Mouse (Mus musculus): ENCODE results near the gene Spcs2.

Spcs2 gene

DNA sequence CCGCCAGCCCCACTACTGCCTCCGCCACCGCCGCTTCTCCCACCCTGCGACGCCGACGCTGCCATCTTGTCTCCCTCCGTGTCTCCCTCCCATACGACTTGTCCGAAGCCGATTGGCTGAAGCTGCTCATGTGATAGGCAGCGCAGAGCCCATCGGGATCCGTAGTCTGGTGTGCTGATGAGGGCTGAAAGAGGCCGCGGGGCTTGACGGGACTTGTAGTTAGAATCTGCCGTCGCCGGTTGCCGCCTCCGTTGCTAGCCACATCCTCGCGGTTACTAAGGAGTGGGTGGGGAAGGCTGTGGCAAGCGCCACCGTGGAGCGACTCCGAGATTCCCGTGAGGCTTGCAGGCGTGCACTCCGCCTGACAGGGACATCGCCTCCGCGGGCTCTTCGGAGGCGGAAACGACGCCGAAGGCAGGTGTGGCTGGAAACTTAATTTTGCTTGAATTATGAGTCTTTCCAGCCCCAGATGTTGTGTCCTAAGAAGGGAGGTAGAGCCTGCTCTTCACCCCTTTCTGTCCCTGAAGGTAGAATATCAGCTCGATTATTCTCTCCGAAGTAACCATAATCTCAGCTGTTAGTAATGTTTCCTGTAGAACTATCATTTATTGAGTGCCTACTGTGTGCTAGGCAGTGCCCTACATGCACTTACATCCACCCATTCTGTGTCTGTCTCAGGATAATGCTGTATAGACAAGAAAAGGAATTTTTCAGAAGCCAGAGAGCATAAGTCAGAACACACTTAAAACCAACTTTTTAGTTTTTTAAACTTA lies 4.3 kb downstream of the Spcs2 start, which contains the start of gene Xrra1:
Xrra1 (plus strand) TSS at position 304 of the 773 bp plus-strand sequence.
- DNase-seq, result peak; percentile 97

GRCm38 (mm10) chr7:99858175-99858812 lies 5.0 kb downstream of the Spcs2 start:
- DNase-seq, result no peak

- no peak for DNase-seq
Measured at GRCm38 (mm10) chr7:99856266-99856861, 6.9 kb downstream of the Spcs2 start.

DNA sequence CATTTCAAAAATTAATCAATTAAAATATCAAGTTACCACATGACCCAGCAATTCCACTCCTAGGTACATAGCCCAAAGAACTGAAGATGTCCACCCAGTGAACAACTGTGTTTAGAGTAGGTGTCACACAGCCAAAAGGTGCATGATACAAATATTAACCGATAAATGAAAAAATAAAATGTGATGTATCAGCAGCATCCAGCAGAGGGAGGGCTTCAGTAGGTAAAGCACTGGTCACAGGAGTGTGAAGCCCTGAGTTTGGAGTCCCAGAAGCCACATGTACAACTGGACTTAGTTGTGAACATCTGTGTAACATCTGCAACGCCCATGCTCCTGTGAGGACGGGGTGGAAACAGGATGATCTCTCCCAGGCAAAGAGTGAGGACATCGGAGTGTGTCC lies 9.0 kb downstream of the Spcs2 start:
- no peak for DNase-seq

DNA sequence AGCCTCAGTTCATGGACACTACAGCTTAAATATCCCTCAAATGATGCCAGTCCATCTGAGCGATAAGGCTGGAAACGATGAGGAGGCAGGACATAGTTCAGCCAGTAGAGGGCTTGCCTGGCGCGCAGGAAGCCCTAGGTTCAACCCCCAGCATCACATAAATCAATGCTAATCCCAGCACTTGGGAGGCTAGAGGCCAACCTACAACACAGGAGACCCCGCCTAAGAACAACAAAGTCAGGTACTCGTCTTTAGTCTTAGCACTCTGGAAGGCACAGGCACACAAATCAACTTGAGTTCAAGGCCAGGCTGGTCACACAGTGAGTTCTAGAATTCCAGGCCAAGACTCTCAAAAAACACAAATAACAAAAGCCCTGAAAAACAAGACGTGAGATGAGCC lies 9.9 kb downstream of the Spcs2 start:
- DNase-seq, result no peak

- no peak for DNase-seq
Measured at GRCm38 (mm10) chr7:99851618-99852017, 11.6 kb downstream of the Spcs2 start.

- DNase-seq, result no peak
Measured at GRCm38 (mm10) chr7:99851121-99851520, 12.1 kb downstream of the Spcs2 start.

DNA sequence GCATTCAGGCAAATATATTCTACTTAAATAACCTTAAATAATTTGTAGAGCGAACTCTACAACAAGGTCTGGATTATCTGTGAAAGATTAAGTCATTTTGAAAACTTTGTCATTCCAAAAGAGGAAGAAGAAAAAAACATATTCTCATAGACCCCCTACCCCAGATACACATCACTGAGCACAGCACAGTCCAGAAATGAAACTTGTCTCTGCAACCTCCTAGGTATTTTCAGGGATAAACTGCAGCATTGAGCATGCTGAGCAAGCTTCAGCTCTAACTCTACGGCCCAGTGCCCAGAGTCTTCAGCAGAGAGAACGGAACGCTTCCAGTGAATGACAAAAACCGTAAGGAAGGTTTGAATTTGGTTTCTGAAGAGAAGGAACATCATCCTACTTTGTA lies 12.7 kb downstream of the Spcs2 start:
- no peak for DNase-seq

GRCm38 (mm10) chr7:99845533-99846236 lies 17.6 kb downstream of the Spcs2 start:
- DNase-seq, result no peak

DNA sequence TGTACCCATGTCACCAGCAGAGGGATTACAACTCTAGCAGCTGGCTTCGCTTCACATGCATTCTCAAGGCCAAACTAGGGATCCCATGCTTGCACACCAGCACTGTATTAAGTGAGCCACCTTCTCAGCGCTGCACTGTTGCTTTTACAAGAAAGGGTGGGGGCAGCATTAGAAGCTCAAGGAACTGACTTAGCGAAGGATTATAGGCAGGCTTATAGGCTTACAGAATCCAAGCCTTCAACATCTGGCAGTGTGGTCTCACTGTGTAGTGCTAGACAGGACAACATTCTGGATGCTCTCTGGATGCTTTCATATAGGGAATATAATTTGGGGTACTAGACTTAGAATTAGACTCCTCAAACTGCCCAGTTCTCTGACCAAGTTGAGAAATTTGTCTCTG lies 25.0 kb downstream of the Spcs2 start:
- DNase-seq, result no peak

DNA sequence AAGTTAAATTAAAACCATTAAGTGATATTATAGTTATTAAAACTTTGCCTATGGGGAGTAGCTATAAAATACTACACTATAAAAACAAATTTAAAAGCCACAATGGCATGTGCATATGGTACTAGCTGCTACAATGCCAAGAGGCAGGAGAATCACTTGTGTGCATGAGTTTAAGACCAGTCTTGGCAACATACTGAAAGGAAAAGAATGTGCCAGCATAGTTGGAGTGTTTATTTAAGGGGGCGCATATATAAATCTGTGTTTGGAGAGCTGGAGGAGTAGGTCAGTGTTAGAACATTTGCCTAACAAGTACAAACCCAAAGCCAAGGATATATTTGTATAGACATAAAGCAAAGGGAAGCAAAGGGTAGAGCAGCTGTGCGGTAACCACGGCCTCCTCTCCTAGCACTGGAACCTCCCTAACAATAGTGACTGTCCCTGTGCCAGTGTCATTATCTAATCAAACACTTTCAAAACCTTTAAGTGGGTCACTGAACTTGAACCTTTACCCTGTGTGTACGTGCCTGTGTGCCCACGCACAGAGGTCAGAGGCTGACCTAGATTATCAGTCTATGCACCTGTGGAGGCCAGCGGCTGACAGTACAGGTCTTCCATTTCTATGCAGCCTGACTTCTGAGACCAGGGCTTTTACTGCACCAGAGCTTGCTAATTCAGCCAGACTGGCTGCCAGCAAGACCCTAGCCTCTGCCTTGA lies 25.7 kb downstream of the Spcs2 start:
- no peak for DNase-seq

GRCm38 (mm10) chr7:99836781-99837180 lies 26.5 kb downstream of the Spcs2 start:
- DNase-seq, result no peak

DNA sequence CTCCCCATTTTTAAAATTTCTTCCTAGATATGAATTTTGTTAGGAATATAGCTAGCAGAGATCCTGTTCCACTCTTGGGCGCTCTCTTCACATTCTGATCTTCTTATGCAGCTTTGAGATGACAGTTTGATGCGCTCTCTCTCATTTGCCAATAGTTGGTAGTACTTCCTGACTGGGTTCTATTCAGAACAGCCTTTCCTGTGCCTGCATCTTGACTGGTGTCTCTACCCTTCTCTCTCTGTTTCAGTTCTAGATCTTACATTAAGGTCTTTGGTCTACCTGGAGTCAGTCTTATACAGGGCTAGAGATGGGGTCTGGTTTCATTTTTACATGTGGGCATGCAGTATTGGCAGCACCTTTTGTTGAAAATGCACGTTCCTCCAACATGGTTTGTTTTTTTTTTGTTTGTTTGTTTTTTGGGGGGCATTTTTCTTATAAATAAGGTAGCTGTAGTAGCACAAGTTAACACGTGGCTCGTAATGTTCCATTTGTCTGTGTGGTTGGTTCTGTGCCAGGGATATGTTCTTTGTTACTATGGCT lies 28.9 kb downstream of the Spcs2 start:
- DNase-seq, result no peak

GRCm38 (mm10) chr7:99833846-99834222 lies 29.4 kb downstream of the Spcs2 start:
- DNase-seq, result no peak

GRCm38 (mm10) chr7:99833115-99833845 lies 30.0 kb downstream of the Spcs2 start:
- no peak for DNase-seq

DNA sequence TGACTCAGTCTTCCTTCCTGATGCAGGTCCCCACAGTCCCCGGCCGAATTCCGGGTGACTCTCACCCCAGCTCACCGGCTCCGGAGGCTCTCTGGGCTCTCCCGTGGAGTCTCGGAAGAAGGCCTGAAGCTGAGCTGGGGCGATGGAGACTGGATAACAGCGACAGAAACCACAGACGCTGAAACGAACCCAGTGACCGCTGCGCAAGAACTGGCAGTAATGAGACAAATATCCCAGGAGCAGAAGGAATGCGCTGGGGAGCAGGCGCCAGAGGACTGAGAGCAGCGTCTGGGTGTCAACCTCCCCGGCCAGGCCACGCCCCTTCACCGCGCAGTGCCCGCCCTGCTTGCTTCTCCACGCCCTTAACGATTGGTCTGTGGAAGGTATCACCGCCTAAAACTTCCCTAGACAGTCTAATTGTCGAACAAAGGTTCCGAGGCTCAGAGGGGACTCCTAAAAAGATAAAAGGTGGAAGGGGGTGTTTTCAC lies 35.1 kb downstream of the Spcs2 start, which contains the start of gene Neu3:
Neu3 (minus strand) TSS at position 335 of the 488 bp plus-strand sequence.
- DNase-seq, result peak; percentile 98

- DNase-seq, result no peak
Measured at GRCm38 (mm10) chr7:99826096-99826495, 37.2 kb downstream of the Spcs2 start.

DNA sequence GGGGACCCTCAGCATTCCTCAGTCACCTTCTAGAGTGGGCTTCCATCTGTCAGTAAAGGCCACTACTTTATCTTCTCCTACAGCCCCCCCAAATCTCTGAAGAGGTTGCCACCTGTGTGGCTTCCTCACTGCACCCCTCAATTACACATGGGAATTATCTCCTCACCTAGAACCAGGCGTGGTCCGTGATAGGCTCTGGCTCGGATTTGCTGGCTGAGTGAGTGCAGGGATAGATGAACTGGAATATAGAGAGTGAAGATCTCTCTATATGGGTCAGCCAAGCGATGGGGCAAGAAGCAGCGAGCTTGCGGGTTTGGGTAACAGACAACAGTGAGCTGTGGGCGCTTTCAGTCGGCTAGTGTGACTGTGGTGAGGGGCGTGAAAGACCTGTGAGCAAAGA lies 37.8 kb downstream of the Spcs2 start:
- peak; percentile 59 for DNase-seq

GRCm38 (mm10) chr7:99824649-99825483 lies 38.4 kb downstream of the Spcs2 start:
- peak; percentile 77 for DNase-seq

GRCm38 (mm10) chr7:99823045-99823663 lies 40.1 kb downstream of the Spcs2 start:
- peak; percentile 23 for DNase-seq
